Mouse (Mus musculus): ENCODE measurements around the gene A030014E15Rik. TPM values are rescaled to one million over a fixed set of nuclear protein-coding genes. Genes with fewer than 3 reads are reported as not detected.
"Not testable (repeated sequence)": the region's sequence is repeated elsewhere in the genome, so short reads cannot be mapped to it uniquely, and the experiment has no call there.

The A030014E15Rik gene
- polyA plus RNA-seq, 1 experiment from 2014 or later, result not detected

- H3K9me3 ChIP-seq (replicated peaks; ENCODE audit: control insufficient read depth, low read length); H3K36me3 ChIP-seq (ENCODE audit: control insufficient read depth, insufficient read depth); H3K4me3 ChIP-seq (ENCODE audit: low read depth, low read length); H3K4me2 ChIP-seq (ENCODE audit: low read depth, low read length); H3K27ac ChIP-seq (ENCODE audit: low read length); H3K9ac ChIP-seq (ENCODE audit: low read depth, low read length); H3K4me1 ChIP-seq (ENCODE audit: control insufficient read depth, low read depth, low read length); ATAC-seq (ENCODE audit: low read depth); H3K27me3 ChIP-seq (ENCODE audit: control insufficient read depth, insufficient read depth, low read depth, low read length): not testable (repeated sequence)
- 65% methylated on average over 2 of the region's 3 CpGs for WGBS (ENCODE audit: insufficient replicate concordance)
These were observed 5.8 kb downstream of the A030014E15Rik start for GRCm38 (mm10) chr1:82930558-82930957.

- not testable (repeated sequence) for ATAC-seq (ENCODE audit: low read depth); H3K27me3 ChIP-seq (ENCODE audit: control insufficient read depth, insufficient read depth, low read depth, low read length); H3K4me1 ChIP-seq (ENCODE audit: control insufficient read depth, low read depth, low read length); H3K36me3 ChIP-seq (ENCODE audit: control insufficient read depth, insufficient read depth); H3K9ac ChIP-seq (ENCODE audit: low read depth, low read length); H3K9me3 ChIP-seq (replicated peaks; ENCODE audit: control insufficient read depth, low read length); H3K27ac ChIP-seq (ENCODE audit: low read length); H3K4me3 ChIP-seq (ENCODE audit: low read depth, low read length); H3K4me2 ChIP-seq (ENCODE audit: low read depth, low read length)
- no CpG with 5 or more reads among the region's 6 CpGs for WGBS (ENCODE audit: insufficient replicate concordance)
These were observed 6.6 kb downstream of the A030014E15Rik start, which contains the start of gene Gm6217 for GRCm38 (mm10) chr1:82931326-82931725. Gene Gm6217 (minus strand): TSS chr1:82931399.

GRCm38 (mm10) chr1:82938666-82939065 lies 13.9 kb downstream of the A030014E15Rik start:
- no peak overlapping the region for H3K4me2 ChIP-seq (ENCODE audit: low read depth, low read length)
- no peak for ATAC-seq (ENCODE audit: low read depth)
- no peaks in the 10 kb centered on the region for H3K36me3 ChIP-seq (ENCODE audit: control insufficient read depth, insufficient read depth)
- no peaks in the 10 kb centered on the region for H3K9me3 ChIP-seq (replicated peaks; ENCODE audit: control insufficient read depth, low read length)
- H3K4me3 ChIP-seq (ENCODE audit: low read depth, low read length), result no peak overlapping the region
- WGBS (ENCODE audit: insufficient replicate concordance), result 77% methylated on average over 5 of the region's 5 CpGs
- H3K27ac ChIP-seq (ENCODE audit: low read length), result no peak overlapping the region
- H3K27me3 ChIP-seq (ENCODE audit: control insufficient read depth, insufficient read depth, low read depth, low read length), result no peaks in the 10 kb centered on the region
- no peak overlapping the region for H3K9ac ChIP-seq (ENCODE audit: low read depth, low read length)
- no peaks in the 10 kb centered on the region for H3K4me1 ChIP-seq (ENCODE audit: control insufficient read depth, low read depth, low read length)

GRCm38 (mm10) chr1:82942505-82942904 lies 17.8 kb downstream of the A030014E15Rik start:
- 76% methylated on average over 2 of the region's 2 CpGs for WGBS (ENCODE audit: insufficient replicate concordance)
- H3K9me3 ChIP-seq (replicated peaks; ENCODE audit: control insufficient read depth, low read length); H3K4me1 ChIP-seq (ENCODE audit: control insufficient read depth, low read depth, low read length); H3K27ac ChIP-seq (ENCODE audit: low read length); H3K4me2 ChIP-seq (ENCODE audit: low read depth, low read length); H3K4me3 ChIP-seq (ENCODE audit: low read depth, low read length); ATAC-seq (ENCODE audit: low read depth); H3K36me3 ChIP-seq (ENCODE audit: control insufficient read depth, insufficient read depth); H3K27me3 ChIP-seq (ENCODE audit: control insufficient read depth, insufficient read depth, low read depth, low read length); H3K9ac ChIP-seq (ENCODE audit: low read depth, low read length): not testable (repeated sequence)

GRCm38 (mm10) chr1:82943295-82943694 lies 18.6 kb downstream of the A030014E15Rik start, which contains the start of gene A030003K21Rik:
Gene A030003K21Rik (minus strand): TSS chr1:82943388.
- not testable (repeated sequence) for H3K36me3 ChIP-seq (ENCODE audit: control insufficient read depth, insufficient read depth); H3K27ac ChIP-seq (ENCODE audit: low read length); H3K4me2 ChIP-seq (ENCODE audit: low read depth, low read length); H3K4me3 ChIP-seq (ENCODE audit: low read depth, low read length); H3K4me1 ChIP-seq (ENCODE audit: control insufficient read depth, low read depth, low read length); H3K27me3 ChIP-seq (ENCODE audit: control insufficient read depth, insufficient read depth, low read depth, low read length); H3K9me3 ChIP-seq (replicated peaks; ENCODE audit: control insufficient read depth, low read length); ATAC-seq (ENCODE audit: low read depth); H3K9ac ChIP-seq (ENCODE audit: low read depth, low read length)
- WGBS (ENCODE audit: insufficient replicate concordance), result no CpG with 5 or more reads among the region's 6 CpGs

- H3K27ac ChIP-seq (ENCODE audit: low read length); H3K9ac ChIP-seq (ENCODE audit: low read depth, low read length); ATAC-seq (ENCODE audit: low read depth); H3K4me3 ChIP-seq (ENCODE audit: low read depth, low read length); H3K27me3 ChIP-seq (ENCODE audit: control insufficient read depth, insufficient read depth, low read depth, low read length); H3K9me3 ChIP-seq (replicated peaks; ENCODE audit: control insufficient read depth, low read length); H3K4me2 ChIP-seq (ENCODE audit: low read depth, low read length); H3K36me3 ChIP-seq (ENCODE audit: control insufficient read depth, insufficient read depth); H3K4me1 ChIP-seq (ENCODE audit: control insufficient read depth, low read depth, low read length): not testable (repeated sequence)
- WGBS (ENCODE audit: insufficient replicate concordance), result 74% methylated on average over 2 of the region's 2 CpGs
These were observed 21.3 kb downstream of the A030014E15Rik start for GRCm38 (mm10) chr1:82946029-82946428.

- H3K27me3 ChIP-seq (ENCODE audit: control insufficient read depth, insufficient read depth, low read depth, low read length), result no peaks in the 10 kb centered on the region
- H3K4me3 ChIP-seq (ENCODE audit: low read depth, low read length), result no peak overlapping the region
- H3K4me2 ChIP-seq (ENCODE audit: low read depth, low read length), result no peak overlapping the region
- H3K4me1 ChIP-seq (ENCODE audit: control insufficient read depth, low read depth, low read length), result no peaks in the 10 kb centered on the region
- no peak overlapping the region for H3K27ac ChIP-seq (ENCODE audit: low read length)
- H3K36me3 ChIP-seq (ENCODE audit: control insufficient read depth, insufficient read depth), result no peaks in the 10 kb centered on the region
- 52% methylated on average over 2 of the region's 2 CpGs for whole genome bisulfite sequencing (ENCODE audit: insufficient replicate concordance)
- H3K9ac ChIP-seq (ENCODE audit: low read depth, low read length), result no peak overlapping the region
- ATAC-seq (ENCODE audit: low read depth), result no peak
- no peaks in the 10 kb centered on the region for H3K9me3 ChIP-seq (replicated peaks; ENCODE audit: control insufficient read depth, low read length)
These were observed 23.9 kb downstream of the A030014E15Rik start for GRCm38 (mm10) chr1:82948601-82949000.

GRCm38 (mm10) chr1:82955913-82956312 lies 31.2 kb downstream of the A030014E15Rik start, which contains the start of gene Gm7544:
Gene Gm7544 (minus strand): TSS chr1:82956013.
- not testable (repeated sequence) for H3K27me3 ChIP-seq (ENCODE audit: control insufficient read depth, insufficient read depth, low read depth, low read length); ATAC-seq (ENCODE audit: low read depth); H3K4me2 ChIP-seq (ENCODE audit: low read depth, low read length); H3K4me1 ChIP-seq (ENCODE audit: control insufficient read depth, low read depth, low read length); H3K27ac ChIP-seq (ENCODE audit: low read length); H3K4me3 ChIP-seq (ENCODE audit: low read depth, low read length); H3K9me3 ChIP-seq (replicated peaks; ENCODE audit: control insufficient read depth, low read length); H3K9ac ChIP-seq (ENCODE audit: low read depth, low read length); H3K36me3 ChIP-seq (ENCODE audit: control insufficient read depth, insufficient read depth)

GRCm38 (mm10) chr1:82959870-82960385 lies 35.2 kb downstream of the A030014E15Rik start, which contains the start of gene Gm47955:
Gene Gm47955 (plus strand): TSS chr1:82960286.
- Histone ChIP-seq H3K4me2 (ENCODE audit: low read depth, low read length) (no peak within 1 kb of the TSS), H3K9ac (ENCODE audit: low read depth, low read length) (no peak within 1 kb of the TSS), H3K4me1 (ENCODE audit: control insufficient read depth, low read depth, low read length) (no peaks in the 10 kb centered on the region), H3K9me3 (replicated peaks; ENCODE audit: control insufficient read depth, low read length) (no peaks in the 10 kb centered on the region), H3K4me3 (ENCODE audit: low read depth, low read length) (no peak within 1 kb of the TSS), H3K27ac (ENCODE audit: low read length) (no peak within 1 kb of the TSS), H3K36me3 (ENCODE audit: control insufficient read depth, insufficient read depth) (no peaks in the 10 kb centered on the region), H3K27me3 (ENCODE audit: control insufficient read depth, insufficient read depth, low read depth, low read length) (no peaks in the 10 kb centered on the region)
- no peak for ATAC-seq (ENCODE audit: low read depth)
- WGBS (ENCODE audit: insufficient replicate concordance), result 75% methylated on average over 11 of the region's 11 CpGs
